Mouse (Mus musculus) heart, adult 2 months (tissue): ENCODE data around the gene Flywch2. TPM values are rescaled to one million over a fixed set of nuclear protein-coding genes. Genes with fewer than 3 reads are reported as not detected.

Experiments
- DNase-seq, 2 experiments: peaks; one replicate each; pipeline ENCODE4 v3.0.0; 2021
- H3K27ac ChIP-seq: fragments of 200-600 bp; 2 replicates; pipeline ENCODE4 v1.8.1; 2022
- H3K27me3 ChIP-seq: fragments of 200-500 bp; 2 replicates; pipeline ENCODE4 v1.6.1; 2012; ENCODE audit warnings: mild to moderate bottlenecking, low read length, inconsistent platforms, mixed read lengths; ENCODE audit not compliant: control insufficient read depth, insufficient read depth
- H3K36me3 ChIP-seq: fragments of 200-500 bp; 2 replicates; pipeline ENCODE4 v1.6.1; 2012; ENCODE audit warnings: low read length, inconsistent platforms; ENCODE audit not compliant: control insufficient read depth, insufficient read depth
- H3K4me1 ChIP-seq: fragments of 200-500 bp; 2 replicates; pipeline ENCODE4 v1.6.1; 2011; ENCODE audit warnings: low read length; ENCODE audit not compliant: control insufficient read depth, insufficient read depth
- H3K4me3 ChIP-seq: fragments of 200-600 bp; 2 replicates; pipeline ENCODE4 v1.8.1; 2022
- H3K79me2 ChIP-seq: fragments of 200-500 bp; replicated peaks from 2 replicates; pipeline ENCODE4 v1.6.1; 2012; ENCODE audit warnings: mild to moderate bottlenecking, inconsistent platforms, low read length, moderate library complexity, mixed read lengths; ENCODE audit not compliant: control insufficient read depth, insufficient read depth
- H3K9ac ChIP-seq: fragments of 200-500 bp; 2 replicates; pipeline ENCODE4 v1.6.1; 2012; ENCODE audit warnings: low read depth, mild to moderate bottlenecking, control low read depth, inconsistent platforms, low read length, mixed read lengths
- CTCF ChIP-seq: fragments of 200-600 bp; IDR thresholded peaks from 2 replicates; pipeline ENCODE4 v1.8.1; 2022; ENCODE audit warnings: antibody characterized with exemption, mild to moderate bottlenecking, moderate library complexity
- EP300 ChIP-seq: fragments of 200-500 bp; IDR thresholded peaks from 2 replicates; pipeline ENCODE4 v1.6.1; 2011; ENCODE audit warnings: low read depth, low read length, control low read depth; ENCODE audit not compliant: insufficient read depth
- POLR2A ChIP-seq: fragments of 200-500 bp; IDR thresholded peaks from 2 replicates; pipeline ENCODE4 v1.6.1; 2011; ENCODE audit warnings: mild to moderate bottlenecking, low read depth, low read length, control low read depth; ENCODE audit not compliant: insufficient read depth
- WGBS: fragments of 180-500 bp; shearing (Covaris S2); methylation state at CpG from one replicate; pipeline ENCODE4 v1.1.7; 2018; 5-methylcytosine and 5-hydroxymethylcytosine counted together
- intact Hi-C: fragments of 180-260 bp; cut with DNase I; formaldehyde crosslinking; loops from one replicate; pipeline ENCODE4 v1.15.1; 2025
- polyA plus RNA-seq: library from polyadenylated mRNA; depleted of rRNA; stranded (reverse); fragments of >200 nt; gene quantifications from 2 replicates; pipeline ENCODE4 v1.2.3, GENCODE M21; 2012
- total RNA-seq, 2 experiments: library from RNA; stranded (reverse); gene quantifications; 2 replicates each; pipeline ENCODE4 v1.2.3; 2021

The Flywch2 gene
- total and polyA plus RNA-seq, 3 experiments = 0.27 to 1.5 (median 0.50) TPM

DNA sequence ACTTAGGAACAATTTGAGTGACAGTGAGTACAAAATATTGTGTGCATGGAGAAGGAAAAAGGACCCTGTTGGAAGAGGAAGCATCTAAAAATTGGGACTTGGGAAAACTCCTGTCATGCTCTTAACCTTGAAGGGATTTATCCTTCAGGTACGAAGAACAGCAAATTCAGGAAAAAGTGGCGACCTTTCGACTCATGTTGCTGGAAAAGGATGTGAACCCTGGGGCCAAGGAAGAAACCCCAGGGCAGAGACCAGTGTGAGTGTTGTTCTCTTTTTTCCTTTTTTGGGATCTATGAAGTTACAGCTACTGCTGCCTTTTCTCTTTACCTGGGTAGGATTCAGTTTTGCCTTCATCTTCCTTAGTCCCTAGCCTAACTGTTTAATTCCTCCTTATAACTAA lies 22.0 kb upstream of the Flywch2 start:
- Histone ChIP-seq H3K9ac (no peak overlapping the region), H3K4me1 (peaks cover 8% of the 10 kb centered on the region), H3K27me3 (no peaks in the 10 kb centered on the region), H3K4me3 (no peak overlapping the region), H3K36me3 (peaks cover 53% of the 10 kb centered on the region), H3K79me2 (peaks cover 3% of the 10 kb centered on the region; the same call in 1 of the 2 replicates), H3K27ac (no peak overlapping the region)
- TF ChIP-seq CTCF = no peak
- TF ChIP-seq POLR2A = no peak
- no peak for TF ChIP-seq EP300
- intact Hi-C loops = loop anchor here (2.0 kb wide), 2 partner anchors 37 to 59 kb away; partner anchors contain the start of gene Flywch1
- no peak for DNase-seq
- WGBS = 77% methylated on average over 3 of the region's 3 CpGs

DNA sequence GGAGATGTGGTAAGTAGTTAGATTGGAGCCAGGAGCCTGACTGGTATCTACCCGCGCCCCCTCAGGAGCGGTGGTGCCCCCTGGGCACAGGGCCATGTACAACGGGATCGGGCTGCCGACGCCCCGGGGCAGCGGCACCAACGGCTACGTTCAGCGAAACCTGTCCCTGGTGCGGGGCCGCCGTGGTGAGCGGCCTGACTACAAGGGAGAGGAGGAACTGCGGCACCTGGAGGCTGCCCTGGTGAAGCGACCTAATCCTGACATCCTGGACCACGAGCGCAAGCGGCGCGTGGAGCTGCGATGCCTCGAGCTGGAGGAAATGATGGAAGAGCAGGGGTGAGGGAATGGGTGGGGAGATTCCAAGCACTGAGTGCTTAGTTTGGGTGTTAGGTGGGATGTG lies 21.0 kb upstream of the Flywch2 start:
- intact Hi-C loops = loop anchor here (2.0 kb wide), 2 partner anchors 36 to 58 kb away; partner anchors contain the start of gene Flywch1
- Histone ChIP-seq H3K4me3 (0 out of 2 replicates have a peak overlapping the region, but pooled peaks have one; percentile 5), H3K36me3 (peaks cover 50% of the 10 kb centered on the region), H3K27me3 (no peaks in the 10 kb centered on the region), H3K27ac (no peak overlapping the region), H3K4me1 (peaks cover 9% of the 10 kb centered on the region), H3K79me2 (peaks cover 3% of the 10 kb centered on the region; the same call in 1 of the 2 replicates), H3K9ac (peak overlapping the region; percentile 51)
- 22% methylated on average over 25 of the region's 25 CpGs for WGBS
- peak; percentile 53 to 67 for DNase-seq
- TF ChIP-seq CTCF = peak; percentile 73
- no peak for TF ChIP-seq POLR2A

DNA sequence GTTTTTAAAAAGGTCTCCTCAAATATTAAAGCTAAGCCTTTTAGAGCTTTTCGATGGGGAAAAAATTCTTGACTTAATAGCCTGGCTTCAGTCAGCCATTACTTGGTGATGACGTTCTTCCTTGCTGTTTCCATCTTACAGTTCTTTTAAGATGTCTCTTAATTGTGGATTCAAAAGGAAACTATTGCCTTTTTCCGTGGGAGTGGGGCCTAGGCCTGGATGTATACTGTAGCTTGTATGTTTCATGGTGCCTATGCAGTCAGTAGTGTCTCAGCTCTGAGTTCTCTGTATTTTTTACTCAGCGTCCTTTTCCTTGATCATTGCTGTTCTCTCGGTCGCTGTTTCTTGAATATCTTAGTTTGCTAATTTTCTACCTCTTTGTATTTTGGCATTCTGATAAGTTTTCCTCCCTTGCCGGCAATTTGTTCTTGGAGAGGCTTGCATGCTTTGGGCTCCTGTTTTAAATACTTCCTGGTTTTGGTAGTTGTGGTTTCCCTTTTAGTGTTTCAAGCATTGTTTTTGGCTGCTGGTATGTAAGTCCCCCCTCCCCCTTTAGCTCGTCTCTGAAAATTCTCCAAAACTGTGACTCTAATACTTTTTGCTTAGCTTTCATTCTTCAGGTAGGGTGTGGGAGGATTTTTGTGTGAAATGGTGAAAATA lies 18.7 kb upstream of the Flywch2 start:
- DNase-seq = no peak
- Histone ChIP-seq H3K27me3 (no peaks in the 10 kb centered on the region), H3K4me3 (peak overlapping the region; percentile 86), H3K79me2 (peaks cover 3% of the 10 kb centered on the region; the same call in 1 of the 2 replicates), H3K27ac (peak overlapping the region; percentile 90; the same call in 1 of the 2 replicates), H3K9ac (peak overlapping the region; percentile 34), H3K36me3 (peaks cover 35% of the 10 kb centered on the region), H3K4me1 (peaks cover 9% of the 10 kb centered on the region)
- intact Hi-C loops = no loop called here
- TF ChIP-seq POLR2A (no peak), CTCF (no peak), EP300 (no peak)
- under 1% methylated on average over 8 of the region's 8 CpGs for WGBS

DNA sequence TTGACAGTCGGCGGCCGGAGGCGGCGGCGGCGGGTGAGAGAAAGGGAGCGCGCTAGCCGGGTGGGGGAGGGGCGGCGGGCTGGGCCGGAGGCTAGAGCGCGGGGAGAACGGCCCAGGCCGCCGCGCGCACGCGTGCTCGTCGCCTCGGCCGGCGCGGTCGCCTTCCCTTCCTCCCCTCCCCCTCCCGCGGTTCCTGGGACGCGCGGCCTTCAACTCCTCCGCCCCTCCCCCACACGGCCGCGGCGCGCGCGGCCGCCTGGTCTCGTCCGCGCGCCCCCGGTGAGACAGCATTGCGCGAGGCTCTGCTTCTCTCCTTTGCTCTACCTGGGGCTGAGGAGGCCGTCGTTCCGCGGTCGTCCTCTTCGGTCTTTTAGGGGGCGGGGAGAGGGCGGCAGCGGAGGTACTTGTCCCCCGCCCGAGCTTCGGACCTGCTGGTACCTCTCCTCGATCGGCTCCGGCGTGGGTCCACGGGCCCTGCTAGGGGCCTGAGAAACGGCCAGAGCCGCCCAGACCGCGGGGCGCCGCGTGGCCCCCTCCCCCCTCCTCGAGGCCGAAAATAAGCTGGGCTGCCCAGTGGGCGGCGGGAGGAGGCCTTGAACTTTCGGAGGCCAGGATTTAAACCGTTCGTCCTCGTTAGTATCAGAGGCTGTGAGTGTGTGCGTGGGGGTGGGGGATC lies 17.6 kb upstream of the Flywch2 start:
- Histone ChIP-seq H3K4me3 (peak overlapping the region; percentile 86), H3K79me2 (peaks cover 3% of the 10 kb centered on the region; the same call in 1 of the 2 replicates), H3K27me3 (no peaks in the 10 kb centered on the region), H3K36me3 (peaks cover 25% of the 10 kb centered on the region), H3K27ac (peak overlapping the region; percentile 90), H3K9ac (peak overlapping the region; percentile 88), H3K4me1 (peaks cover 9% of the 10 kb centered on the region)
- WGBS = under 1% methylated on average over 68 of the region's 83 CpGs
- peak in 1 of 2 experiments; percentile 54 for DNase-seq
- intact Hi-C loops = no loop called here
- TF ChIP-seq EP300 = no peak
- no peak for TF ChIP-seq CTCF
- TF ChIP-seq POLR2A = no peak

DNA sequence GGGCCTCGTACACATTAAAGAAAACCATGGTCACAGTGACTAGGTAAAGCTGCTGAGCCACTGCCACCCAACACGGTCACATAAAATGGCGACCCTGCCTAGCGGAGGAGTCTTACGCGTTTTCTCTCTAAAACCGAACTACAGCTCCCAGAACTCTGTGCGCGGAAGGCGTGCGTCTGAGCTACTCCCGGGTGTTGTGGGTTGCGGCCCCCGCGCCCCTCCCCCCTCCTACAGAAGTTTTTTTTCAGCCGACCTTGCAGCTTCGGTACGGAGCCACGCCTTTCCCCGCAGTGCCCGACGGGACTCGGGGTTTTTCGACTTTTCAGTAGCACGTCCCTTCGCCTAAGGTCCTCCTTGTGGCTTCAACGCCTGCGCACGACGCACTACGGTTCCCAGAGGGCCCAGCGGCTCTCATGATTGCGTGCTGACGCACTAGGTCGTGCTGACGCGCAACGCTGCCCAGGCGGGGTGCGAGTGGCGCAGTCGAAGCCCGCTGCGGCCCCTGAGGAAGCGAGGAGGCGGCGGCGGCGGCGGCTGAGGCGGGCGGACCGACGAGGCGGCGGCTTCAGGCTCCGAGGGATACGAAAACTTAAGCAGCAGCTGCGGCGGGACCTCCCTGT lies 17.0 kb upstream of the Flywch2 start:
- DNase-seq = peak; percentile 95 to 99
- TF ChIP-seq POLR2A = peak; percentile 90
- no peak for TF ChIP-seq CTCF
- TF ChIP-seq EP300 = peak; percentile 84
- H3K4me3 ChIP-seq = peak overlapping the region; percentile 86
- H3K9ac ChIP-seq = peak overlapping the region; percentile 88
- WGBS = under 1% methylated on average over 60 of the region's 60 CpGs
- intact Hi-C loops = loop anchor here (1.0 kb wide), 1 partner anchor 26 kb away; the partner anchor contains the start of gene Elob
- H3K27ac ChIP-seq = peak overlapping the region; percentile 90
- H3K4me1 ChIP-seq = peaks cover 9% of the 10 kb centered on the region
- peaks cover 21% of the 10 kb centered on the region for H3K36me3 ChIP-seq
- no peaks in the 10 kb centered on the region for H3K27me3 ChIP-seq
- peaks cover 3% of the 10 kb centered on the region; the same call in 1 of the 2 replicates for H3K79me2 ChIP-seq
